In the genomic region with DNA sequence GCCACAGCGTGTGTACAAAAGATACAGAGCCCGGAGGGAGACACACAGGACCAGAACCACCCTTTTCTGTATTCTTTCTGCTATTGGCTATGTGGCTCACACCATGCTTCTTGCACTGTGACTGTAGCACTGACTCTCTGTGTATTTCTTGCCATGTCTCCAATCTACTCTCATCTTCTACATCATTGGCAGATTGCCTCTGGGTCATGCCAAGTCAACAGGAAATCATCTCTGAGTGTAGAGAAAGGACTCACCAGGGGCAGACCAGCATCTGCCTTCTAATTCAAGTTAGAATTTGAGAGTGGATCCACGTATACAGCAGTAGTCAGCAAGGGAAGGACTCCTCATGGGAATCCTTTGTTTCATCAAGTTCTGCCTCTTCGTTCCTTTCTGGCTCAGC, we compare ENCODE assay signal across 13 mouse cellular contexts. TPM values are rescaled to one million over a fixed set of nuclear protein-coding genes. Genes with fewer than 3 reads are reported as not detected.
DNase-seq lines count a peak whose midpoint lies in the region.
"Had no signal": no experiment of that assay in that cellular context is flagged by ENCODE, and none has a peak within 500 bp of the region (broad histone marks: within the 10 kb centered on the region; RNA-seq: fewer than 3 reads in every experiment).

No protein-coding gene starts in this region.

- DNase-seq in cerebellum, postnatal 10 days: peak; percentile 40 to 53
- DNase-seq in cerebellum, adult 9-10 months: no peak
- peak; percentile 34 for DNase-seq in lung, postnatal 36 days
- no peak for DNase-seq in lung, postnatal 4 days
- DNase-seq in adipocyte (ENCODE audit: low spot score): peak; percentile 85
- no peak for DNase-seq in adrenal gland, postnatal 36 days
- DNase-seq: adrenal gland, adult 2 months; adrenal gland, postnatal 10 days; adrenal gland, postnatal 25 days; cerebellum, adult 11-12 months; cerebellum, adult 9-11 months; cerebellum, postnatal 25 days; forebrain, postnatal 0 days had no signal

RNA-seq across cellular contexts. Expression of a gene that starts 27.5 kb away (rescaled TPM):
- 10 to 100 TPM; 18.1 to 24.3 TPM for total RNA-seq in adrenal gland, postnatal 36 days (2021)

Comparison
In these comparisons a context has a peak if more than half of its experiments do, and no peak if none do; other contexts are left out.
1. DNase-seq: peak in cerebellum, postnatal 10 days (2 of 2), lung, postnatal 36 days (single experiment) and adipocyte (single experiment); none in cerebellum, adult 9-10 months (single experiment), lung, postnatal 4 days (0 of 2) and adrenal gland, postnatal 36 days (0 of 2).